Mouse (Mus musculus) liver, embryonic 11.5 days (tissue): ENCODE measurements around the gene Rnf212b. TPM values are rescaled to one million over a fixed set of nuclear protein-coding genes. Genes with fewer than 3 reads are reported as not detected.

Source experiments
- ATAC-seq: fragments of 200-750 bp; cut with Nextera tagmentation; replicated peaks from 2 replicates; pipeline ENCODE4 v1.8.0; 2017; ENCODE audit warnings: moderate number of reproducible peaks, mild to moderate bottlenecking, moderate TSS enrichment, moderate library complexity; ENCODE audit not compliant: low FRiP score
- DNase-seq: peaks from one replicate; pipeline ENCODE4 v3.0.0-alpha.2; 2017; ENCODE audit warnings: low spot score
- H3K27ac ChIP-seq: fragments of 300-500 bp; sonication (generic); 2 replicates; pipeline ENCODE4 v1.5.1; 2014; ENCODE audit warnings: mild to moderate bottlenecking, low read depth, low read length, control low read depth
- H3K27me3 ChIP-seq: fragments of 300-500 bp; sonication (generic); replicated peaks from 2 replicates; pipeline ENCODE4 v1.6.1; 2014; ENCODE audit warnings: low read length, mixed read lengths; ENCODE audit not compliant: control insufficient read depth, insufficient read depth
- H3K36me3 ChIP-seq: fragments of 300-500 bp; sonication (generic); 2 replicates; pipeline ENCODE4 v1.6.1; 2014; ENCODE audit warnings: mild to moderate bottlenecking, low read length, moderate library complexity, mixed read lengths; ENCODE audit not compliant: control insufficient read depth, insufficient read depth
- H3K4me1 ChIP-seq: fragments of 300-500 bp; sonication (generic); replicated peaks from 2 replicates; pipeline ENCODE4 v1.6.1; 2014; ENCODE audit warnings: low read length, mixed read lengths; ENCODE audit not compliant: control insufficient read depth, insufficient read depth
- H3K4me2 ChIP-seq: fragments of 300-500 bp; sonication (generic); 2 replicates; pipeline ENCODE4 v1.6.1; 2014; ENCODE audit warnings: mild to moderate bottlenecking, control low read depth, moderate library complexity
- H3K4me3 ChIP-seq: fragments of 300-500 bp; sonication (generic); 2 replicates; pipeline ENCODE4 v1.5.1; 2014; ENCODE audit warnings: low read depth, low read length, control low read depth
- H3K9ac ChIP-seq: fragments of 300-500 bp; sonication (generic); 2 replicates; pipeline ENCODE4 v1.6.1; 2014; ENCODE audit warnings: low read depth, low read length, control low read depth
- H3K9me3 ChIP-seq: fragments of 300-500 bp; sonication (generic); 2 replicates; pipeline ENCODE4 v1.6.1; 2016; ENCODE audit warnings: low read length, inconsistent platforms, mixed read lengths; ENCODE audit not compliant: control insufficient read depth
- WGBS: fragments of 180-500 bp; shearing (Covaris S2); extraction: QIAGEN DNeasy Blood & Tissue Kit; methylation state at CpG from one replicate; pipeline ENCODE4 v1.1.7; 2014; 5-methylcytosine and 5-hydroxymethylcytosine counted together
- polyA plus RNA-seq: library from polyadenylated mRNA; unstranded; fragments of >200 nt; fragmentation: Nextera tagmentation; extraction: Ambion mirVana; gene quantifications from 2 replicates; pipeline ENCODE4 v1.2.1, GENCODE M21; 2014

The Rnf212b gene
- polyA plus RNA-seq, 1 experiment from 2014 or later, result not detected

DNA sequence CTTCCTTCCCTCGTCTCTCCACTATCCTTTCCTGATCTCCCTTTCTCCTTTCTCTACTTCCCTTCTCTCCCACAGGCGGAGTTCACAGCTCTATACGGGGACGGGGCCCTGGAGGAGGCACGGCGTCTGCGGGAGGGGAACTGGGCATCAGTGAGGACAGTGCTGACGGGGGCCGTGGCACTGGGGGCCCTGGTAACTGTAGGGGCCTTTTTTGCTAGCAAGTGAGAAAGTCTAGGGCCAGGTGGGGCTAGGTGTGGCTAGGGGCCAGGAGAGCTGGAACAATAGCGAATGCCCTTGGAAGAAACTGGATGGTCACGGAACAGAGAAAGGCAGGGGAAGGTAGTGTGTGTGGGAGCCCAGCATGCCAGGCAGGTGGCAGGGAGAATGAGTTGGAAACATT lies 71.4 kb downstream of the Rnf212b start:
- WGBS, result 85% methylated on average over 11 of the region's 11 CpGs
- H3K9me3 ChIP-seq, result no peaks in the 10 kb centered on the region
- no peaks in the 10 kb centered on the region for H3K27me3 ChIP-seq
- no peak overlapping the region for H3K27ac ChIP-seq
- no peak overlapping the region for H3K4me2 ChIP-seq
- H3K9ac ChIP-seq, result no peak overlapping the region
- H3K4me3 ChIP-seq, result no peak overlapping the region
- DNase-seq, result no peak
- ATAC-seq, result no peak
- 0 out of 2 replicates have a peak, but pooled peaks cover 2% of the 10 kb centered on the region for H3K36me3 ChIP-seq
- H3K4me1 ChIP-seq, result peaks cover 10% of the 10 kb centered on the region; the same call in 1 of the 2 replicates

GRCm38 (mm10) chr14:54892200-54892599 lies 78.3 kb downstream of the Rnf212b start, which contains the start of gene Pabpn1:
Gene Pabpn1, plus strand, starts transcription at chr14:54892500.
- H3K9ac ChIP-seq, result peak within 1 kb of the TSS; percentile 60
- whole genome bisulfite sequencing, result 91% methylated on average over 3 of the region's 3 CpGs
- ATAC-seq, result no peak

DNA sequence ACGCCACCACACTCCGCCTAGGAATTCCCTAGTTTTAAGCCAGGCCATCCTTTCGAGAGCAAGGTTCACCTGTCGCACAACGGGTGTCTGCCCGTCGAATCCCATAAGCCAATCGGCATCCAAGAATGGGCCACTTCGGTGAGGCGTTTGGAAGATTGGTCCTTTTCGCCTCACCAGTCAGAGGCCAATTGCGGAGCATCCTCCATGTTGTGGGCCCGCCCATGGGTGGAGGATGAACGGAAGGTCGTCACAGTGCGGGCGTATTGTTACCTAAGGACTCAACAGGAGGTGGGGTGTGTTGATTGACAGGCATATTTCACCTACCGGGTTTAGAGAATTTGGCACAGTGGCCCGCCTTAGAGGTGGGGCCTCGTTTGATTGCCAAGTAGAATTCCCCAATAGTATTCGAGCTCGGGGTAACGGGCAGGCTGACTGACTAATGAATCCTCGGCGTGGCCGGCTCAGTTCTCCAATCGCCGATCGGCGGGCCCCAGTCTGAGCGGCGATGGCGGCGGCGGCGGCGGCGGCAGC lies 79.8 kb downstream of the Rnf212b start:
- H3K36me3 ChIP-seq, result peaks cover 22% of the 10 kb centered on the region
- peak; percentile 99 for ATAC-seq
- no peaks in the 10 kb centered on the region for H3K27me3 ChIP-seq
- DNase-seq, result peak; percentile 94
- peak overlapping the region; percentile 94 for H3K27ac ChIP-seq
- H3K9ac ChIP-seq, result peak overlapping the region; percentile 99
- H3K9me3 ChIP-seq, result no peaks in the 10 kb centered on the region
- H3K4me2 ChIP-seq, result peak overlapping the region; percentile 74
- H3K4me3 ChIP-seq, result peak overlapping the region; percentile 98
- under 1% methylated on average over 38 of the region's 38 CpGs for WGBS
- H3K4me1 ChIP-seq, result peaks cover 9% of the 10 kb centered on the region

More at GRCm38 (mm10) chr14:54892200-54892599, 78.3 kb downstream of the Rnf212b start, which contains the start of gene Pabpn1:
- Histone ChIP-seq H3K4me1 (peaks cover 9% of the 10 kb centered on the region; the same call in 1 of the 2 replicates), H3K4me3 (peak within 1 kb of the TSS; percentile 98), H3K4me2 (peak within 1 kb of the TSS; percentile 74), H3K9me3 (no peaks in the 10 kb centered on the region), H3K27ac (peak within 1 kb of the TSS; percentile 73), H3K27me3 (no peaks in the 10 kb centered on the region), H3K36me3 (peaks cover 12% of the 10 kb centered on the region)
- no peak for DNase-seq

- WGBS, result under 1% methylated on average over 54 of the region's 54 CpGs
- H3K4me1 ChIP-seq, result peaks cover 9% of the 10 kb centered on the region
- H3K27ac ChIP-seq, result peak overlapping the region; percentile 94
- DNase-seq (peak; percentile 80), ATAC-seq (peak; percentile 62)
- H3K27me3 ChIP-seq, result no peaks in the 10 kb centered on the region
- peak overlapping the region; percentile 99 for H3K9ac ChIP-seq
- peaks cover 24% of the 10 kb centered on the region for H3K36me3 ChIP-seq
- peak overlapping the region; percentile 70 for H3K4me2 ChIP-seq
- H3K4me3 ChIP-seq, result peak overlapping the region; percentile 98
- no peaks in the 10 kb centered on the region for H3K9me3 ChIP-seq
Measured at GRCm38 (mm10) chr14:54894296-54895151, 80.6 kb downstream of the Rnf212b start.

DNA sequence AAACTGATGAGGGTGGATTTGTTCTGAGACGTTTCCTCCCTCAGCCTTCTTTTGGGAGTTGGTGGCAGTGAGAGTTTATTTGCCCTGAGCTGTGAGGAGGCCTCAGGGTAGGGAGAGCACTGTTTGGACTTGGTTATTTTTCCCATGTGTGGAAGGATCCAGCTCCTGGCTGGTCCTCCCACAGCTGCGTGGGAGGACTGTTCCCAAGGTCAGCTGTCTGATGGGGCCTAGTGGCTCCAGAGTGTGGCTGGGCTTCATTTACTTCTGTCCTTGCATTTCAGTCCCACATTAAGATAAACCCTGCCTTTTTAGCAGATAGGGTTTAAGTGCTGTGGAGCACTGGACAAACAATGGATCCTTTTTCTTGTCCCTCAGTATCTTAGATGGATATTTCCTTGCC lies 83.5 kb downstream of the Rnf212b start:
- no peaks in the 10 kb centered on the region for H3K27me3 ChIP-seq

DNA sequence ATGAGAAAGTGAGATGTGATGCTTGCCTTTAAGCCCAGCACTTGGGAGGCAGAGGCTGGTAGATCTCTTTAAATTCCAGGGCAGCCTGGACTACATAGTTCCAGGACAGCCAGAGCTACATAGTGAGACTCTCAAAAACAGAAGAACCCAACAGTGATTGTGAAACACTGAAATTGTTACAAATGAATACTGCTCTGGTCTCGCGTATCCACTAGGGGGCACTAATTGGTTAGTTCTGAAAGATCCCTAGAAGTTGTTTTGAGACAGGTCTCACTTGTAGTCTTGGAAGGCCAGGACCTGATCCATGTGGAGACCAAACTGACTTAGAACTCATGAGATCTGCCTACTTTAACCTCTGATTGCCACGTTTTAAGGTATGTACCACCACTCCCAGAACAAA lies 86.4 kb downstream of the Rnf212b start:
- 0% methylated on average over 3 of the region's 3 CpGs for WGBS
- H3K27me3 ChIP-seq, result no peaks in the 10 kb centered on the region
- no peak overlapping the region for H3K9ac ChIP-seq
- DNase-seq (no peak), ATAC-seq (peak; percentile 60)
- no peak overlapping the region for H3K4me3 ChIP-seq
- no peak overlapping the region; the same call in 1 of the 2 replicates for H3K27ac ChIP-seq
- no peaks in the 10 kb centered on the region for H3K9me3 ChIP-seq
- H3K4me1 ChIP-seq, result peaks cover 7% of the 10 kb centered on the region
- peaks cover 24% of the 10 kb centered on the region for H3K36me3 ChIP-seq
- H3K4me2 ChIP-seq, result no peak overlapping the region

More for the DNA sequence above, 83.5 kb downstream of the Rnf212b start:
- Histone ChIP-seq H3K9me3 (no peaks in the 10 kb centered on the region), H3K4me3 (no peak overlapping the region), H3K9ac (no peak overlapping the region), H3K27ac (no peak overlapping the region), H3K36me3 (peaks cover 24% of the 10 kb centered on the region), H3K4me1 (peaks cover 9% of the 10 kb centered on the region), H3K4me2 (no peak overlapping the region)
- WGBS, result 64% methylated on average over 2 of the region's 2 CpGs
- no peak for DNase-seq
- ATAC-seq, result no peak

DNA sequence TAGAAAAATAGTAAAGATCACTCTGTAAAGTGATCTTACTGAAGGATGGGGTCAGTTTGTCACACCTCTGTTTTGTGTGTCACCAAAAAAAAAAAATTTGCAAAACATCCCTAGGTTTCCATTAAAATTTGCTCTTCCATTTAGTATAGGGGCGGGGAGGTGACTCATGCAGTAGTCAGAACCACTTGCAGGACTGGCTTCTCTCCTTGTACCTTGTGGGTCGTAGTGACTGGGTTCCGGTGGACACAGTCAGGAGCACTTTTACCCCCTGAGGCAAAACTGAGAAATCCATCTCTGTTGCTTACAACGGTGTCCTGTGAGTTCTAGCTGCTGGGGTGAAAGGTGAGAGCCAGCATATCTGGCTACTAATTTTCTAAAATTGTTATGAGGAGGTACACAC lies 89.7 kb downstream of the Rnf212b start:
- H3K4me2 ChIP-seq, result no peak overlapping the region
- no peaks in the 10 kb centered on the region for H3K4me1 ChIP-seq
- DNase-seq, result no peak
- WGBS, result 90% methylated on average over 4 of the region's 4 CpGs
- peaks cover 9% of the 10 kb centered on the region; the same call in 1 of the 2 replicates for H3K36me3 ChIP-seq
- ATAC-seq, result no peak
- no peak overlapping the region for H3K4me3 ChIP-seq
- no peak overlapping the region for H3K9ac ChIP-seq
- H3K27me3 ChIP-seq, result no peaks in the 10 kb centered on the region
- no peak overlapping the region for H3K27ac ChIP-seq
- no peaks in the 10 kb centered on the region for H3K9me3 ChIP-seq
